Mouse (Mus musculus): ENCODE results near the gene Vezt.

DNA sequence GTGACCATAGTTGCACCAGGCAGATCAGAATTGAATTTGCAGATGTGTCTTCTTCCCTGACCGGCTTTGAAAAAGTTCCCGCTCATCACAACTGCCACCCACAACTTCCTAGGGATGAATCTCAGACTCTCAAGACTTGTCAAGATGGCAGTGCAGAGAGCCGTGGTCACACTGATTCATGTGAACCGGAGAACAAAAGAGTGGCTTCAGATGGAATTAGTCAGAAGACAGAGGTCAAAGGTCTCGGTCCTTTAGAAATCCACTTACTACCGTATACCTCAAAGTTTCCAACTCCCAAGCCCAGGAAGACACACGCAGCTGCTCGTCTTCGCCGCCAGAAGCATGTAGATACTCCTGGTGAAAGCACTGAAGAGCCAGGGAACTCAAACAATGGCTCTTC is 8.3 kb upstream of the Vezt start:
- TF ChIP-seq CHD2 (IDR thresholded peaks at IDR 0.05; ENCODE audit: low read depth, low read length) (no peak), ZNF384 (IDR thresholded peaks at IDR 0.05; ENCODE audit: low read depth, low read length) (no peak), ZC3H11A (IDR thresholded peaks at IDR 0.05; ENCODE audit: borderline replicate concordance, low read depth, low read length) (no peak), HCFC1 (IDR thresholded peaks at IDR 0.05; ENCODE audit: borderline replicate concordance, insufficient read depth, low read length) (no peak), MAFK (IDR thresholded peaks at IDR 0.05; ENCODE audit: insufficient read depth, low read depth, low read length) (no peak)
